Mouse (Mus musculus): Measurements from ENCODE around the gene Gm7995.
"Not testable (repeated sequence)": the region's sequence is repeated elsewhere in the genome, so short reads cannot be mapped to it uniquely, and the experiment has no call there.

DNA sequence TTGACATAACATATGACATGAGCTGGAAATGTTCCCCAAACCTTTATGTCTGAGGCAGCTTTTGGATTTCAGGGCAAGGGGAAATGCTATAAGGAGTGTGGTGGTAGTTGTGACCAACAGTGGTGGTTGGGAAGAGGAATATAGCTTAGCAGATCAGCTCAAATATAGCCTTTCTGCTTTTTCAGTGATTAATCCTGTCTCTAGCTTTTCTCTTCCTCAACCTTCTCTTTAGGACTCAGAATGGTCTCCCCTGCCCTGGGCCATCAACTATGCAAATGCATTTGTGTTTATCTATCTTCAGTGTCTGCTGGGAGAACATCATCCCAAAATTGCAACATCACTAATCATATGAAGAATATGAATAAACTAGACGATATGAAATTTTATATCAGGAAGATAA lies at the start of gene Gm7995:
- TF ChIP-seq CTCF (IDR thresholded peaks at IDR 0.05; ENCODE audit: extremely low read depth, insufficient read length, insufficient replicate concordance, low read depth, low read length); POLR2A (IDR thresholded peaks at IDR 0.05; ENCODE audit: low read depth, low read length): not testable (repeated sequence)
